Mouse (Mus musculus) embryo, embryonic 11 days (tissue): ENCODE data around the gene Gm8257.
"Not testable (repeated sequence)": the region's sequence is repeated elsewhere in the genome, so short reads cannot be mapped to it uniquely, and the experiment has no call there.

ENCODE experiments used
- DNase-seq: peaks from one replicate; pipeline ENCODE4 v3.0.0-alpha.2; 2015

Gm8257 gene

GRCm38 (mm10) chr14:44706356-44706755 lies at the start of gene Gm8257:
TSS of gene Gm8257 (minus strand) at chr14:44706456.
- not testable (repeated sequence) for DNase-seq

- no peak for DNase-seq
Measured at GRCm38 (mm10) chr14:44750240-44750639, 44.0 kb upstream of the Gm8257 start, which contains the start of gene Gm8267. TSS of gene Gm8267 (minus strand) at chr14:44750340.

GRCm38 (mm10) chr14:44742789-44743188 lies 36.5 kb upstream of the Gm8257 start:
- DNase-seq: not testable (repeated sequence)

GRCm38 (mm10) chr14:44730711-44731110 lies 24.5 kb upstream of the Gm8257 start:
- DNase-seq: not testable (repeated sequence)

GRCm38 (mm10) chr14:44627737-44628136 lies 78.5 kb downstream of the Gm8257 start, which contains the start of gene Gm5624:
TSS of gene Gm5624 (minus strand) at chr14:44627938.
- not testable (repeated sequence) for DNase-seq
